Mouse (Mus musculus) urinary bladder, adult 2 months (tissue): Measurements from ENCODE around the gene Vgll1. TPM values are rescaled to one million over a fixed set of nuclear protein-coding genes. Genes with fewer than 3 reads are reported as not detected.

ENCODE experiments used
- DNase-seq: peaks from one replicate; pipeline ENCODE4 v3.0.0; 2022; ENCODE audit warnings: low spot score
- polyA plus RNA-seq: library from polyadenylated mRNA; depleted of rRNA; stranded (reverse); fragments of >200 nt; gene quantifications from 2 replicates; pipeline ENCODE4 v1.2.3, GENCODE M21; 2012; rRNA removed

Gene Vgll1
- 0.37 TPM in 2 replicates for polyA plus RNA-seq

DNA sequence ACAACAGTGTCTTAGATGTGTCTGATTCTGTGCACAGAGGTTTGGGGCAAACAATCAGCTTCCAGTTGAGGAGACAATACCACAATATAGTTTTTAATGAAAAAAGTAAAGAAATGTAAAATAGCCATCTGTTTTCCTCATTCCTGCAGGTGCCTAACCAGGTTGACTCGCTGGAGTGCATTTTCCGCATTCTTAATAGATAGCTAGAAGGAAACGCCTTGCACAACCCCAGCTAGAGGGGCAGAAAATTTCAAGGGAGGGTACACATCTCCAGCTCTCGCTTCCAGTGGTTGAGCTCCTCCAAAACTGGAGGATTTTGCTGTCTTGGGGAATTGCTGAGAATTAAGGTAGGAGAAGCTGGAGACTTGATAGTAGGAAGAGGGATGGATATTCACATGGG lies at the start of gene Vgll1:
Gene Vgll1 (plus strand): TSS at position 301 of the 400 bp plus-strand sequence.
- no peak for DNase-seq

DNA sequence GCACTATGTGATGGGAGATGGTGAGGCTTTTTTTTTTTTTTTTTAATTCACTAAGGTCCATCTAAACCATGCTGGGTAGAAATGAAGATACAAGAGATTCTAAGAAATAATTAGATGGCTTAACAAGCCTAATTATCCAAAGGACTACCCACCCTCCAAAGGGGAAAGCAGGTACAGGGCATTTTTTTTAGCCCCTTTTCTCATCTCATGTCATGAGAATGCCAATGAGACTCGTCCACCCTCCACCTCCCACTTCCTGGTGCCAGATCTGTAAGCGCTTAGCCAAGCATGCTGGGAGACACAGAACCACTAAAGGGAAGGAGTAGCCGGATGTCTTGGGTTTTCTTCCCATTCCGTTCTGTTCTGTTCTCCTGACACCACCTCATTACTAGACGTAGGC lies 45.1 kb upstream of the Vgll1 start, which contains the start of gene Brs3:
Gene Brs3 (plus strand): TSS at position 301 of the 400 bp plus-strand sequence.
- no peak for DNase-seq

DNA sequence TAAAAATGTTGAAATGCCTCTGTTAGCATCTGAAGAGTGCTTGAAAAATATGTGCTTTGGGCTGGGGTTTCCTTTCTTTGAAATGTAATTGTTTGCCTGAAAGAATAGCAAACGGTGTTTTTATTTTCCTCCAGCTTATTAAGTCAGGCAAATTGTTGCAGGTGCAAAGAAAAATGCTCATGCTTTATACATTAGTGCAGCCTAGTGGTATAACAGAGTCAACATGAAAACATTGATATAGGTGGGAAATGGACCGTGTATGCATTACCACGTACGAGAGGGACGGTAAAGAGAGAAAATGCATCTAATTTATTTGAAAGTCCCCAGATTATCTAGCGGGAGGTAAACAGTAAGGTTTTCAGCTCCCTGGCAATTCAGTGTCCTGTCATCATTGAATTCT lies 44.0 kb upstream of the Vgll1 start:
- no peak for DNase-seq

DNA sequence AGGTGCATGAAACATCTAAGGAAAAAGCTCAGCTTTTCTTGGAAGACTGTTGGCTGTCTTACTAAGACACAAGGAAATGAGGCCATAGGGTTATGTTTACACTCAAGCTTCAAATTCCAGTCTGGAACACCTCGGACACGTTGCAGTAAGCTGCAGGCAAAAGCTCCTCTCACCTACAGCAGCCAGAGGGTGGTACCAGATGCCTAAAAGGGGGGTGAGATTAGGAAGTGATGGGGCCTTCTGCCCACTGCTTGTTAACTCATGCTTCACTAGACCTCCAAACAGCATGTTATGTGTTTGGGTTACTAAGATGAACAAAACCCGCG lies 35.1 kb upstream of the Vgll1 start:
- no peak for DNase-seq

GRCm38 (mm10) chrX:57053174-57053992 lies 34.5 kb upstream of the Vgll1 start, which contains the start of gene Htatsf1:
Gene Htatsf1 (plus strand): TSS chrX:57053583.
- peak; percentile 82 for DNase-seq

GRCm38 (mm10) chrX:57053993-57054385 lies 33.9 kb upstream of the Vgll1 start:
- no peak for DNase-seq

DNA sequence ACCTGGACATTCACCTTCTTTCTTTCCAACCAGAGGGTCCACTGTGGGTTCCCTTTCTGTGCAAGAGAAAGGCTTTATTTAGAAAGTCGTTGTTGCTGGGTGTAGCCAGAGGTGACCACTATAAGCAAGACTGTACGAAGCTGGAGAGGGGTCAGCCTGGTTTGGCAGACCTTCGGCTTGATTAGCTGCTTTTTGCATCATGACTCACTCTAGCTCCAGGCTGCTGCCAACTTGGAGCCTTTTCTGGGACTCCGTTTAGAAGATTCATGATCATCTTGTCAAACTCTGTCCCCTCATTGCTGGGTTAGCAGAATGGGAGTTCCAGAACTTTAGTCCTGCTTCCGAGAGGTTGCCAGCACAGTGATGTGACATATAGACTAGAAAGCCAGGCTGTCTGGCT lies 6.4 kb upstream of the Vgll1 start:
- no peak for DNase-seq

- DNase-seq: no peak
Measured at GRCm38 (mm10) chrX:57103415-57103814, 15.5 kb downstream of the Vgll1 start.

- DNase-seq: no peak
Measured at GRCm38 (mm10) chrX:57106956-57107355, 19.1 kb downstream of the Vgll1 start.

DNA sequence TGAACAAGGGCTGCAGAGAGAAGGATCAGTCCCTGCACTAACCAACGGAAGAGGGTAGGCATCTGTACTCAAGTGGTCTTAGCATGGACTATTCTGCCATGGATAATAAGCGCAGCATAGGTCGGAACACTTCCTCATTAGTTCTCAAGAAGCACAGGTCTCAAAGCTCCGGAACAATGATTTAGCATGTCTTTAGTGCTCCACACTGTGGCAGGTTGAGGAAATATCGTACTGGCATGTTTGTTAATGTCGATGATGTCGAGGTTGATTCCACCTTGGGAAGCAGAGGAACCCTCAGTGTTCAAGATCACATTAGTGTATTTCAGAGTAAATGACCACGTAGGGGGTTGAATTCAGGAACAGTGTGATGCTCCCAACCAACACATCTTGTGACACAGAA lies 30.2 kb downstream of the Vgll1 start:
- no peak for DNase-seq

GRCm38 (mm10) chrX:57120768-57121167 lies 32.9 kb downstream of the Vgll1 start:
- DNase-seq: no peak

DNA sequence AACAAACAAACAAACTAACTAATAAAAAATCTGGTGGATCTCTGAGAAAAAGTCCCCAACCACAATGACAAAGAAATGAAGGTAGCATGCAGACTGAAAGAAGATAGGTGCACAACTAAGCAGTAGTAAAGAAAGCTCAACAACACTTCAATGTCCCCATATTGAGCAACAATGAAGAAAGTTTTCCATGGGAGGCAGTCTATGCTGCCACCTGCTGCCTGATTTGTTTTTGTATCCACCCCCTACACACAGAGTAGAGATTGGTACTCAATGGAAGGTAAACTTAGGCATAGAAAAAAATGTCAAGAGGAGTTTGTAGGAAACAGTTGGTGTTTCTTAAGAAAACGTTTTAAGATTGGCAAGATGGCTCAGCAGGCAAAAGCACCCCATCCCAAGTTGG lies 42.7 kb downstream of the Vgll1 start:
- no peak for DNase-seq

DNA sequence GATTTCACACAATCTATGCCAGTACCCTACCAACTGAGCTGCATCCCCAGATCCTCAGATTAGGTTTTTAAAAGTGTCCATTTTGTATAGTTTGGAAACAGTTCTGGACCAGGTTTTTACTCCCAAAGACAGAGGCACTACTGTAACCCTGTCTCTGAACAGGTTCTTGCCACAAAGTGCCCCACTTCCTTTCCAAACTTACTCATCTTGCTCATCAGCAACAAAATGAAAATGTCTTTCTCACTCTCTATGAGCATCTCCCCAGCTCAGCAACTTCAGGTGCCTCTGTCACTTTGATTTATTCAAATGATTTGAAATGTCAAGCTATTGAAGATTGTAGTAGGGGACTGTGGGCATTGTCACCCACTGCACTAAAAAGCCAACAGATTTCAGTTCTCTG lies 49.7 kb downstream of the Vgll1 start:
- DNase-seq: no peak

DNA sequence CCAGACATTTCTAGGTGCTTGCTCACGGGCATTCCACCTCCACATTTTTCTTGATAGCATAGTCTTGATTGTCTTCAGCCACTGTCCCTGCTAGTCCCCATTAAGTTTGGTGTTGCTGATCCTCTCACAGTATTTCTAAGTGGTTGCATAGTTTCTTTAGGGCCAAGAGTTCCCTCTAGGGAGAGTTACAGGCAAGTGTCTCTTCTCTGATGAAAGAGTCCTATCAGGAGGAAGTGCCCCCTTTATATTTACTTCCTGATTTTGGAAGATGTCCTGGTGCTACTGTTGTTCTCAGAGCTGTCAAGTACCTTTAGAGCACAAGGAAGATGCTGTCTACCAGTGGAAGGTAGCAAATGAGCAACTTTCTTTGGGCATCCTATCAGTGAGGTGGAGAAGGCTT lies 65.6 kb downstream of the Vgll1 start:
- no peak for DNase-seq

Other genes with a start within 250 kb of the Vgll1 start
- not detected in 2 replicates for gene Adgrg4, start 217.9 kb upstream of the Vgll1 start, polyA plus RNA-seq
- gene Brs3, start 45.0 kb upstream of the Vgll1 start, polyA plus RNA-seq: not detected in 2 replicates
- gene Htatsf1, start 34.5 kb upstream of the Vgll1 start, polyA plus RNA-seq: 23.9 and 30.7 TPM in 2 replicates
- gene Cd40lg, start 124.0 kb downstream of the Vgll1 start, polyA plus RNA-seq: 0.10 and 0.12 TPM in 2 replicates